ENCODE assay signal across 8 mouse cellular contexts in genomic region chr6:108661412-108661811, GRCm38 (mm10). TPM values are rescaled to one million over a fixed set of nuclear protein-coding genes. Genes with fewer than 3 reads are reported as not detected.
A peak's percentile ranks its signal among the peaks of the same experiment; 100 is the strongest.
DNase-seq lines count a peak whose midpoint lies in the region; ATAC-seq and TF ChIP-seq lines count a peak whose summit lies in the region.

No protein-coding gene starts in this region.

- peak overlapping the region; percentile 98 for H3K27ac ChIP-seq in cerebellum, adult 2 months (ENCODE audit: insufficient read depth, low read length)
- no peak overlapping the region for H3K27ac ChIP-seq in hindbrain, embryonic 10.5 days
- peak overlapping the region; percentile 99 for H3K27ac ChIP-seq in lung, postnatal 0 days (ENCODE audit: low read length)

- peak overlapping the region; percentile 89 for H3K4me2 ChIP-seq in lung, postnatal 0 days (replicated peaks; ENCODE audit: low read depth, low read length)

- peak overlapping the region; percentile 65 for H3K9ac ChIP-seq in lung, postnatal 0 days (replicated peaks; ENCODE audit: low read depth)

- peak overlapping the region; percentile 96 for H3K4me3 ChIP-seq in cerebellum, adult 2 months (replicated peaks; ENCODE audit: insufficient read depth, low read depth, low read length)
- H3K4me3 ChIP-seq in hindbrain, embryonic 10.5 days: peak overlapping the region; percentile 64
- H3K4me3 ChIP-seq in lung, postnatal 0 days (ENCODE audit: low read depth, low read length): peak overlapping the region; percentile 67

- TF ChIP-seq POLR2A in cerebellum, adult 2 months (IDR thresholded peaks at IDR 0.05; ENCODE audit: borderline replicate concordance, insufficient read depth, low read length): no peak

- peaks cover 5% of the 10 kb centered on the region; the same call in 1 of the 2 replicates for H3K36me3 ChIP-seq in hindbrain, embryonic 10.5 days
- H3K36me3 ChIP-seq in lung, postnatal 0 days (ENCODE audit: insufficient read depth, low read length): peaks cover 11% of the 10 kb centered on the region; the same call in 1 of the 2 replicates

- TF ChIP-seq CTCF in cerebellum, adult 2 months (IDR thresholded peaks at IDR 0.05; ENCODE audit: borderline replicate concordance, insufficient read depth, low read depth, low read length): peak; percentile 96
- peak; percentile 97 for TF ChIP-seq CTCF in lung, postnatal 0 days (IDR thresholded peaks at IDR 0.05)

- DNase-seq in ES-CJ7 (ENCODE audit: low read depth, low spot score): peak; percentile 86
- peak; percentile 88 to 94 for DNase-seq in cerebellum, adult 2 months
- peak; percentile 82 for DNase-seq in hindbrain, embryonic 10.5 days (ENCODE audit: low spot score)
- peak; percentile 97 for DNase-seq in layer of hippocampus, postnatal 10 days (ENCODE audit: low spot score in 2 of 2)
- DNase-seq in lung, postnatal 0 days (ENCODE audit: low spot score): peak; percentile 95
- DNase-seq in ovary, postnatal 10 days (ENCODE audit: low spot score): peak; percentile 81
- DNase-seq in thymus, postnatal 10 days (ENCODE audit: low spot score in 2 of 2): peak; percentile 62 to 81

- H3K27me3 ChIP-seq in cerebellum, adult 2 months (ENCODE audit: control insufficient read depth, insufficient read depth, low read length): no peaks in the 10 kb centered on the region
- H3K27me3 ChIP-seq in hindbrain, embryonic 10.5 days (ENCODE audit: insufficient read depth, poor library complexity, severe bottlenecking): peaks cover 79% of the 10 kb centered on the region
- H3K27me3 ChIP-seq in lung, postnatal 0 days (replicated peaks; ENCODE audit: insufficient read depth, low read length): no peaks in the 10 kb centered on the region

- ATAC-seq in frontal cortex, adult (ENCODE audit: low TSS enrichment): peak; percentile 5
- ATAC-seq in lung, postnatal 0 days: no peak

- TF ChIP-seq EP300 in lung, postnatal 0 days (IDR thresholded peaks at IDR 0.05): peak; percentile 65

- H3K9me3 ChIP-seq in hindbrain, embryonic 10.5 days: no peaks in the 10 kb centered on the region
- H3K9me3 ChIP-seq in lung, postnatal 0 days (ENCODE audit: low read length): no peaks in the 10 kb centered on the region

- peaks cover 9% of the 10 kb centered on the region for H3K4me1 ChIP-seq in cerebellum, adult 2 months (ENCODE audit: control insufficient read depth, insufficient read depth, low read length)
- H3K4me1 ChIP-seq in hindbrain, embryonic 10.5 days (replicated peaks): peaks cover 34% of the 10 kb centered on the region
- peaks cover 9% of the 10 kb centered on the region; the same call in 1 of the 2 replicates for H3K4me1 ChIP-seq in lung, postnatal 0 days (ENCODE audit: insufficient read depth, low read depth, low read length)

- 0% methylated on average over 17 of the region's 17 CpGs for whole genome bisulfite sequencing in cerebellum, adult 2 months
- WGBS in hindbrain, embryonic 10.5 days: 2% methylated on average over 17 of the region's 17 CpGs
- WGBS in lung, postnatal 0 days: under 1% methylated on average over 17 of the region's 17 CpGs

RNA-seq across cellular contexts. Expression of gene Bhlhe40, which starts 1.0 kb away (rescaled TPM):
- polyA plus RNA-seq in cerebellum, adult 2 months (2012; rRNA removed): 44.3 and 49.0 TPM in 2 replicates
- polyA plus RNA-seq in hindbrain, embryonic 10.5 days (2016; fragmentation: Nextera tagmentation; extraction: Ambion mirVana): 1.7 and 1.9 TPM in 2 replicates
- 10 to 100 TPM; 36.9 to 49.7 TPM for total RNA-seq in layer of hippocampus, postnatal 10 days (2021)
- 14.9 and 27.1 TPM in 2 replicates for polyA plus RNA-seq in lung, postnatal 0 days (2015; fragmentation: Nextera tagmentation; extraction: Ambion mirVana)
